Mouse (Mus musculus) limb, embryonic 11.5 days (tissue): ENCODE measurements around the gene Pigt. TPM values are rescaled to one million over a fixed set of nuclear protein-coding genes. Genes with fewer than 3 reads are reported as not detected.

Experiments used
- ATAC-seq: fragments of 200-750 bp; cut with Nextera tagmentation; 2 replicates; pipeline ENCODE4 v1.8.0; 2017; ENCODE audit warnings: low read depth; ENCODE audit not compliant: insufficient number of reproducible peaks, low FRiP score, low TSS enrichment
- DNase-seq: peaks from one replicate; pipeline ENCODE4 v3.0.0-alpha.2; 2015; ENCODE audit warnings: low spot score
- H3K27ac ChIP-seq: fragments of 300-500 bp; sonication (generic); replicated peaks from 2 replicates; pipeline ENCODE4 v1.5.1; 2014; ENCODE audit warnings: low read depth, mild to moderate bottlenecking, low read length
- H3K27me3 ChIP-seq: fragments of 300-500 bp; sonication (generic); 2 replicates; pipeline ENCODE4 v1.6.1; 2014; ENCODE audit warnings: mild to moderate bottlenecking, low read length, mixed read lengths; ENCODE audit not compliant: control insufficient read depth, insufficient read depth
- H3K36me3 ChIP-seq: fragments of 300-500 bp; sonication (generic); 2 replicates; pipeline ENCODE4 v1.6.1; 2014; ENCODE audit warnings: mild to moderate bottlenecking, low read length, moderate library complexity, mixed read lengths; ENCODE audit not compliant: control insufficient read depth, insufficient read depth
- H3K4me1 ChIP-seq: fragments of 300-500 bp; sonication (generic); 2 replicates; pipeline ENCODE4 v1.6.1; 2014; ENCODE audit warnings: low read length, mixed read lengths; ENCODE audit not compliant: control insufficient read depth, insufficient read depth
- H3K4me2 ChIP-seq: fragments of 300-500 bp; sonication (generic); 2 replicates; pipeline ENCODE4 v1.6.1; 2014; ENCODE audit warnings: low read depth, mild to moderate bottlenecking, moderate library complexity; ENCODE audit not compliant: severe bottlenecking
- H3K4me3 ChIP-seq: fragments of 300-500 bp; sonication (generic); 2 replicates; pipeline ENCODE4 v1.5.1; 2014; ENCODE audit warnings: low read depth, low read length
- H3K9ac ChIP-seq: fragments of 300-500 bp; sonication (generic); 2 replicates; pipeline ENCODE4 v1.6.1; 2014; ENCODE audit warnings: mild to moderate bottlenecking, low read length
- H3K9me3 ChIP-seq: fragments of 300-500 bp; sonication (generic); 2 replicates; pipeline ENCODE4 v1.6.1; 2016; ENCODE audit warnings: low read length; ENCODE audit not compliant: control insufficient read depth
- WGBS: fragments of 180-500 bp; shearing (Covaris S2); extraction: QIAGEN DNeasy Blood & Tissue Kit; methylation state at CpG from one replicate; pipeline ENCODE4 v1.1.7; 2014; 5-methylcytosine and 5-hydroxymethylcytosine counted together
- polyA plus RNA-seq: library from polyadenylated mRNA; unstranded; fragments of >200 nt; fragmentation: Nextera tagmentation; extraction: Ambion mirVana; gene quantifications from 2 replicates; pipeline ENCODE4 v1.2.1, GENCODE M21; 2014

Pigt gene
- polyA plus RNA-seq, 1 experiment from 2014 or later, result 42.2 TPM

GRCm38 (mm10) chr2:164551502-164551901 is 54.2 kb downstream of the Pigt start:
- no peak for DNase-seq
- Histone ChIP-seq H3K4me3 (no peak overlapping the region), H3K27me3 (no peaks in the 10 kb centered on the region), H3K4me2 (no peak overlapping the region), H3K9ac (no peak overlapping the region), H3K9me3 (no peaks in the 10 kb centered on the region), H3K4me1 (0 out of 2 replicates have a peak, but pooled peaks cover 3% of the 10 kb centered on the region), H3K27ac (no peak overlapping the region), H3K36me3 (no peaks in the 10 kb centered on the region)
- WGBS, result 89% methylated on average over 9 of the region's 9 CpGs
- ATAC-seq, result no peak

Other genes starting within 250 kb of the Pigt start
- gene Svs3b, start 240.9 kb upstream of the Pigt start, polyA plus RNA-seq, result not detected in 2 replicates
- not detected in 2 replicates for gene Svs4, start 219.1 kb upstream of the Pigt start, polyA plus RNA-seq
- gene Svs3a, start 208.3 kb upstream of the Pigt start, polyA plus RNA-seq, result not detected in 2 replicates
- not detected in 2 replicates for gene Svs6, start 180.8 kb upstream of the Pigt start, polyA plus RNA-seq
- gene Svs5, start 164.8 kb upstream of the Pigt start, polyA plus RNA-seq, result not detected in 2 replicates
- 0.43 and 0.76 TPM in 2 replicates for gene Slpi, start 108.4 kb upstream of the Pigt start, polyA plus RNA-seq
- 0.04 and 0.16 TPM in 2 replicates for gene Rbpjl, start 94.4 kb upstream of the Pigt start, polyA plus RNA-seq
- gene Matn4, start 92.4 kb upstream of the Pigt start, polyA plus RNA-seq, result 2.7 and 3.6 TPM in 2 replicates
- gene Sdc4, start 53.6 kb upstream of the Pigt start, polyA plus RNA-seq, result 22.6 and 23.6 TPM in 2 replicates
- 52.6 and 53.6 TPM in 2 replicates for gene Sys1, start 40.6 kb upstream of the Pigt start, polyA plus RNA-seq
- gene Gm20458, start 36.6 kb upstream of the Pigt start, polyA plus RNA-seq, result 2.8 and 3.6 TPM in 2 replicates
- gene Trp53tg5, start 23.8 kb upstream of the Pigt start, polyA plus RNA-seq, result not detected in 2 replicates
- 0.38 and 1.3 TPM in 2 replicates for gene Dbndd2, start 11.4 kb upstream of the Pigt start, polyA plus RNA-seq
- gene Wfdc2, start 64.9 kb downstream of the Pigt start, polyA plus RNA-seq, result 38.7 and 38.9 TPM in 2 replicates
- gene Spint3, start 75.9 kb downstream of the Pigt start, polyA plus RNA-seq, result not detected in 2 replicates
- gene Wfdc6a, start 87.9 kb downstream of the Pigt start, polyA plus RNA-seq, result not detected in 2 replicates
- not detected in 2 replicates for gene Eppin, start 96.1 kb downstream of the Pigt start, polyA plus RNA-seq
- gene Wfdc6b, start 116.0 kb downstream of the Pigt start, polyA plus RNA-seq, result not detected in 2 replicates
- not detected in 2 replicates for gene Wfdc8, start 116.1 kb downstream of the Pigt start, polyA plus RNA-seq
- gene Wfdc16, start 141.3 kb downstream of the Pigt start, polyA plus RNA-seq, result not detected in 2 replicates
- not detected in 2 replicates for gene Wfdc10, start 158.5 kb downstream of the Pigt start, polyA plus RNA-seq
- not detected in 2 replicates for gene Wfdc9, start 159.1 kb downstream of the Pigt start, polyA plus RNA-seq
- not detected in 2 replicates for gene Wfdc11, start 176.6 kb downstream of the Pigt start, polyA plus RNA-seq
- 0.60 TPM in 1 of 2 replicates, not detected in the other for gene Wfdc13, start 187.6 kb downstream of the Pigt start, polyA plus RNA-seq
- gene Spint4, start 201.0 kb downstream of the Pigt start, polyA plus RNA-seq, result not detected in 2 replicates
- gene Spint5, start 217.8 kb downstream of the Pigt start, polyA plus RNA-seq, result not detected in 2 replicates
- gene Wfdc3, start 248.4 kb downstream of the Pigt start, polyA plus RNA-seq, result 0.55 and 1.0 TPM in 2 replicates
- gene Dnttip1, start 248.5 kb downstream of the Pigt start, polyA plus RNA-seq, result 87.0 and 96.4 TPM in 2 replicates